Mouse (Mus musculus) WW6 (cell line): ENCODE data around the gene Stard7.
"Not testable (repeated sequence)": the region's sequence is repeated elsewhere in the genome, so short reads cannot be mapped to it uniquely, and the experiment has no call there.

Source experiments
- DNase-seq: peaks from one replicate; pipeline ENCODE4 v3.0.0-alpha.2; 2013; ENCODE audit warnings: low read depth, low spot score

Stard7 gene

DNA sequence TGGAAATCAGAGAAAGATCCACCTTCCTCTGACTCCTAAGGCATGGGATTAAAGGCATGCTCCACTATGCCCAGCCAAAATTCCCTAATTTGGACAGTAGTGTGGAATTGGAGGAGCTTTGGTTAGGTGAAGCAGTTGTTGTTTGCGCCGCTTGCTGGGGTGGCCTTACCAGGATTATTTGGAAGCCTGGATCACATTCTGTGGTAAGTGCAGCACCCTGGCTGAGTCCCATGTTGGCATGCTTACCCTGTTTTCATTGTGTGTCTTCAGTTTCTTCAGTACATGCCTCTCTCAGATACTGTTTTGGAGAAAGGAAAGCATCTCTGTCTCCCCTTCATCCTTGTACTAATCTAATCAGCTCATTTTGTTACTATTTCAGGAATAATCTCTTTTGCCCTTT, 4.6 kb downstream of the Stard7 start:
- no peak for DNase-seq

DNA sequence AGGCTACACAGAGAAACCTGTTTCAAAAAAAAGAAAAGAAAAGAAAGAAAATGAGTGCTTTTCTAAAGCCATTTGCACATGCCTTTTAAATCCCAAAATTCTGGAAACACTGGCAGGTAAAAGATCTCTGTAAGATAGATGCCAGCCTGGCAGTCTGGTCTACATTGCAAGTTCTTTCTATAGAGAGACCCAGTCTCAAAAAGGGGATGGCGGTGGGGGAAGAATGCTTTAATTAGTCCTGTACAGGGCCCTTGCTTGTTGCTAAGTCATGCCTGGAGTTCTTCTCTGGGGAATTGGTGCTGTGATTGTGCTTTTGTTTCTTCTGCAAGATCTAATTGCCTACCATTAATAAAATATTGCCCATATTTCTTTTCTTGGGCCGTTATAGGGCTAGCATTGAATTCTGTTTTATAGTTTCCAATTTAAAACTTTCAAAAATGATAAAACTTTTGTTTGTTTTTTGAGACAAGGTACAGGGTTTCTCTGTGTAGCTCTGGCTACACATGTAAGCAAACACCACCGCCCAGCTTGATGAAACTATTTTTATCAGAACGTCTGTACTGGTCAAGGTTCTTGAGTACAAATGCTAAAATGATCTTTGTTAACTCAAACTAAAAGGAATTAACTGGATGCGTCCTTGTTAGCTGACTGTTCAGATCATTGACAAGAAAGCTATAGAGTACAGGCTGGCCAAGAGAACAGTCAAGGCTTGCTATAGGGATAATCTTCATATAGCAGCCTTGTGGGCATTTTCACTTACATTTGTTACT, 5.7 kb downstream of the Stard7 start:
- DNase-seq: no peak

DNA sequence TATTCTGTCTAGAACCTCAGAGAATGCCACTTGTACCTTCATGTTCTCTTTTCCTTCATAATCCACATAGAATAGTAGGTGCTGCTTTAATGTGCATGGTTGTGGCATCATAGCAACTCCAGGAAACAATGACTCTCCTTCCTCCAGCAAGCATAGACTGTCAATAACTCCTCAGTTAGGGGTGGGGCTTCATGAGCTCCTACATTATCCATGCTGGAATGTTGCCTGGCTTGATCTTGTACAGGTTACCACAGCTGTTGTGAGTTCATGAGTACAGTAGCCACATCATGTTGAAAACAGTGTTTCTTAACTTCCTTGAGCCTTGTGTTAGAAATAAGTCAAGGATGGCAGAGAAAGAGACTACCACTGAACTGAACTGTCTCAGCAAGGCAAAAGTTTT, 8.1 kb downstream of the Stard7 start:
- DNase-seq: no peak

DNA sequence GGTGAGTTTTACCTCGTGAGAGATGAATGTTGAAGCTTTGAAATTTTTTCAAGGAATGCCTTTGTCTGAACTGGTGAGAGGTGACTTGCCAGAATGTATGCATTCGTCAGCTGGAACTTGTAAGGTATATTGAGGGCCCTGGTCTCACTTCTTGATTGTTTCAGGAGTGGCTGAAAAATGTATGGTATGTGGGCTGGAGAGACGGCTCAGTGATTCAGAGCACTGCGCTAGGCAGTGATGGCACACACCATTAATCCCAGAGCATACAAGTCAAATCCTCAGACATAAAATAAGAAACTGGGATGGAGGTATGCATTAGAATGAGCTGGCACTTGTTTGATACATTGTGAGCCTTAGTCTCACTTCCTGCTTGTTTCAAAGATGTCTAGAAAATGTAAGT, 22.2 kb downstream of the Stard7 start:
- DNase-seq: no peak

DNA sequence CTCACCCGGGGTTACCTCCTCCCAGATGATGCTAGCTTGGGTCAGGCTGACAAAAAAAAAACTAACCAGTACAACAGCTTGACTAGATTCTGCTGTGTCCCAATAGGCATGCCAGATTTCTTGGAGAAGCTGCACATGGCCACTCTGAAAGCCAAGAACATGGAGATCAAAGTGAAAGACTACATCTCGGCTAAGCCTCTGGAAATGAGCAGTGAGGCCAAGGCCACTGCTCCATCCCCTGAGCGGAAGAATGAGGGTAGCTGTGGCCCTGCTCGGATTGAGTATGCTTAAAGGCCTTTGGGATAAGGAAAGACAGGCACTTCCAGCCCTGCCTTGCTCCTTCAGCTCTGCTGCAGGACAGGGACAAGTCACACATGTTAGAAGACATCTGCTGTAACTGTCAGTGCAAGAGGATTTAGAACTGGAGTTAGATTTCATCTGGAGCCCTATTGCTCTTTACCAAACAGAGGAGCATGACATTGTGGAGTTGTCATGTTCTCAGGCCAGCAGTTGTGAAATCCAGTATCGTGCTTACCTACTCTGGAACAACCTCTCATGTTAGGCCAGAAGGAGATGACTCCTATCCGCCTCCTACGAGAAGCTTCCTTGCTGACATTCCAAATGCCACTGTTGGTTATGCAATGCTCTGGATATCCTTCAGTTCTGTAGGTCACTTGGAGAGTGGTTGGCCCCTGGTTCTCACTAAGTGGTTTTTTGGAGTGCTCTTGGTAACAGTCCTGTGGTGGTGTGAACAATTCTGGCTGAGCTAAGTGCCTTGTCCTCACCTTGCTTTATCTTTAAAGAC, 27.2 kb downstream of the Stard7 start:
- DNase-seq: no peak

DNA sequence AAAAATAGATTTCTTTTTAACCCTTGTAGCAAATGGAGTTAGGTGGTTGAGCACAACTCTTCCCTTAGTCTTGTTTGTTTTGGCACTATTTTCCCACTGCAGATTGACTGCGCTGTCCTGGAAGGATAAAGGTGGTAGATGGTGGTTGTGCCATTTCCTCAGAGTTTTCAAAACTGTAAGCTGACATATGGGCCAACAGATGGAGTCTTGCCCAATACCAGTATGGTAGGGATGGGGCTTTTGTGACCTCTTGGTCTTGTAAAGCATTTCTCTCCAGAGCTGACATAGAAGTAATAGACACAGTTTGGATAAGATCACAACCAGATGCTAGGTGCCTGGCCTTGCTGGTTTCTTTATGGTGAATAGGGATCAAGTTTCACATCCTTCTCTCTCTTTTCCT, 28.0 kb downstream of the Stard7 start:
- no peak for DNase-seq

DNA sequence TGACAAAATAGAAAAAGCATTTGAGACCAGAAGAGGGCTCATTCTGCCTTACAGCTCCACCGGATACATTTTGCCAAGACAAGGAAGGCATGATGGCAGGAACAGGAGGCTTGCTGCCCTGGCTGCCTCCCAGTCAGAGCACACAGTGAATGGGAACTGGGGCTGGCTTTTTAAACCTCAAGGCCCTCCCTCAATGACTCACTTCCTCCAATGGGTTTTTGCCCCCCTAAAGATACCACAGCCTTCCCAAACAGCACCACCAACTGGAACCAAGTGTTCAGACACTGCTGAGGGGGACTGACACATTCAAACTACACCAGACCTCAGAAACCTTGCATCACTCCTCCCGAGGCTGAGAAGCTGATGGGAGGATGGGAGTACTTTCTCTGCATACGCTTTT, 30.7 kb downstream of the Stard7 start:
- DNase-seq: no peak

DNA sequence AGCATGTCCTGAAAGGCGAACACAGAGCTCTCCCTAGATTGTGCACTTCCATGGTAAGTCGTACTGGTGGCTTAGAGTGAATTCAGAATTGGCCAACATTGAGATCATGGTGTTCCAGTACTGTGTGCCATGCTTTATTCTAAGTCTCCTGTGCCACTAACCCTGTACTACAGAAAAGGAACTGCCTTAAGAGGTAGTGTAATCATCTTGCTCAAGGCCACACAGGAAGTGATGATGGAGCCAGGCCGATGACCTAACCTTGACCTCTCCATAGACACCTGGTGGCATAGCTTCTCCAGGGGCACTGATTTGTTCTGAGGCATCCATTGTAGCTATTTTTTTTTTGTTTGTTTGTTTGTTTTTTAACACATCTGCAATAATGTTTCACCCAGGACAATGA, 31.9 kb downstream of the Stard7 start:
- no peak for DNase-seq

DNA sequence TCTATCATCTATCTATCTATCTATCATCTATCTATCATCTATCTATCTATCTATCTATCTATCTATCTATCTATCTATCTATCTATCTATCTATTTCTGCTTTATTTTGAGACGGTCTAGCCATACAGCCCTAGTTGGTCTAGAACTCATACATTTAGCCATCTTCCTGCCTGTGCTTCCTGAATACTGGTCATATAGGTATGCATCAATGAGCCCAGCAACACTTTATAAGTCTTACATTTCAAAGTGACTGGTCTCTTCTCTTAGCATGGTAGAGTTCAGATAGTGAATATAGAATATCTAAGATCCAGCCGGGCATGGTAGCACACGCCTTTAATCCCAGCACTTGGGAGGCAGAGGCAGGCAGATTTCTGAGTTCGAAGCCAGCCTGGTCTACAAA, 34.2 kb downstream of the Stard7 start:
- DNase-seq: not testable (repeated sequence)

DNA sequence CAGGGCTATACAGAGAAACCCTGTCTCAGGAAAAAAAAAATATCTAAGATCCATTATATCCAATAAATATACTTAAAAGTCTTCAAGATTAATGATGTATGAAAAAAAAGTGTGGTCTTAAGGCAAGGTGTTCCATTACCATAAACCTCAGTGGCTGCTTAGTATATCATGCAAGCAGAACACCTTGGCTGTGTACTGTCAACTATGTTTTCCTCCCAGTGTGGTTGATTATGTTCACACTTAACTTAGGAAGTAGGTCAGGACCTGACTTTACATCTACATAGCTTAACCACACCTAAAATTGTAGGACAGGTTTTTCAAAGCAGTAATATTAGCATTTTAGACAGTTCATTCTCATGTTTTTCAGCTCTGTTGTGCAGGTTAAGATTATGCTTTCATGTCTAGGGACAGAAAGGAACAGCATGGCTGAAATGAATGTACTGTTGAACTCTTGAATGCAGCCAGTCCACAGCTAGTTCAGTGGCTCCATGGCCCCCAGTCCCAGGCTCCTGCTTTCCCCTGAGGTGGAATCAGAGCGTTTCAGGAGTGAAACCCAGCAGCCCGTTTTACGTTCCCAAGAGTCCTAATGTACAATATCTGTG, 34.7 kb downstream of the Stard7 start:
- no peak for DNase-seq

DNA sequence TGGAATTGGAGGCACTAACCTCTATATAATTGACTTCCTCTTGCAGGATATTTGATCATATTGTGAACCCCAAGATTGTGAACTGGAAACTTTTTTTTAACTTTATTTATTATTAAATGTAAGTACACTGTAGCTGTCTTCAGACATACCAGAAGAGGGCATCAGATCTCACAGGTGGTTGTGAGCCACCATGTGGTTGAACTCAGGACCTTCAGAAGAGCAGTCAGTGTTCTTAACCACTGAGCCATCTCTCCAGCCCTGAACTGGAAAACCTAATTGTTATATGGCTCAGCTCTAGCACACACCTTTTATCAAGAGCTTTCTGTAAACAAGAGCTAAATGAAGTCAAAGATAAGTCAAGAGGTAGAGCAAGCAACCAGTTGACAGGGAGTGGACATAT, 36.1 kb downstream of the Stard7 start:
- DNase-seq: no peak

DNA sequence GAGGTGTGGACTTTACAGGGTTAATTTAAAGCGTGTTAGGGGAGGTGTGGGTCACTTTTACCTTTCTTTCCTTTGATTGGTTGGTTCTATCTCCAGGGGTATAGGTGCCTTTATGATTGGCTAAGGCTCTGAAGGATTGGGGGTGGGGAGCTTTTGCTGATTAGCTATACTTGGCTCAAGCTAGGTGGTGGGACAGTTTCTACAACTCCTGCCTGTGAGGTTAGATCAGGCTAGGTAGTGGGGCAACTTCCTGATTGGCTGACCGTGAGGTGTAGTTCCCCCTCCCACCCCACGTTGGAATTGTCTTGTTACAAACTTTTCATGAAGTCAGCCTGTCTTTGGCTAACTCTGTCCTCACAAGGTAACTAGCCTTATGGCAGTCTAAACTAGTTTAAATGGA, 37.2 kb downstream of the Stard7 start:
- peak; percentile 31 for DNase-seq

DNA sequence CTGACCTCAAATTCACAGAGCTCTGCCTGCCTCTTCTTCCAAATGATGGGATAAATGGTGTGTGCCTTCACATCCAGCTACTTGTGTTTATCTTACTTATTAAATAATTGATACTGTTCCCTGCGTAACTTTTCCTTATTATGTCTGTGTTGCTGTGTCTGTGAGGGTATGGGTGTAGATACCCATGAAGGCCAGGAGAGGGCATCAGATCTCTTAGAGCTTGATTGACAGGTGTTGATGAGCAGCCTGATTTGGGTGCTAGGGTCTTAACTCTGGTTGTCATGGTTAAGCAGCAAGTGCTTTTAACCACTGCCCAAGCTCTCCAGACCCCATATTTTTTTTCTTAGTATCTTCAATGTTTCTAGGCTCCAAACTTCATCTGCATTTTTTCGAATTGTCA, 38.6 kb downstream of the Stard7 start:
- no peak for DNase-seq

DNA sequence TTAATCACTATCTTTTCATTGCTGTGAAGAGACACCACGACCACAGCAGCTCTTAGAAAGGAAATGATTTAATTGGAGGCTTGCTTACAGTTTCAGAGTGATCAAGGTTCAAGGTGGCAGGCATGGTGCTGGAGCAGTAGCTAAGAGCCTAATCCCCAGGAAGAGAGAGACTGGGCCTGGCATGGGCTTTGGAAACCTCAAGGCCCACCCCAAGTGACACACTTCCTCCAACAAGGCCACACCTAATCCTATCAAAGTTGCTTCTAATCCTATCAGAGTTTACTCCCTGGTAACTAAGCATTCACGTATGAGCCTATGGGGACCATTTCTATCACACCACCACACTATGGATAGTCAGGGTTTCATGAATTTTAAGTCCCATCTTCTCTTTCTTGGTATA, 40.2 kb downstream of the Stard7 start:
- no peak for DNase-seq

DNA sequence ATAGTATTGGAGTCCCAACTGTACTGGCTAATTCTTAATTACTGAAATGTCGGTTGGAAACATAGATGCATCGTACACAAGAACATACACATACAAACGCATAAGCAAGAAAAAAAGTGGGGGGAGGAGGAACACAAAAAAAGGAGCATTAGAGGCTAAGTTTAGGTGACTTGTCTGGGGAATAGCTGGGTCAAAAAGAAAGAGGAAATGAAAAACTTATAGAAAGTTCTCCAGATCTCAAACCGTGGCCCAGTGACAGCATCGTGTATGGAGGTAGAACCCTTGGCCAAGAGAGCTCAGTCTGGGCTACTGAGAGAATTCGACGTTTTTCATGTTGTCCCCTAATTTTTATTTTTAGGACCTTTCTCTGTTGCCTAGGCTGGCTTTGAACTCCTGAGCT, 40.7 kb downstream of the Stard7 start:
- DNase-seq: no peak

DNA sequence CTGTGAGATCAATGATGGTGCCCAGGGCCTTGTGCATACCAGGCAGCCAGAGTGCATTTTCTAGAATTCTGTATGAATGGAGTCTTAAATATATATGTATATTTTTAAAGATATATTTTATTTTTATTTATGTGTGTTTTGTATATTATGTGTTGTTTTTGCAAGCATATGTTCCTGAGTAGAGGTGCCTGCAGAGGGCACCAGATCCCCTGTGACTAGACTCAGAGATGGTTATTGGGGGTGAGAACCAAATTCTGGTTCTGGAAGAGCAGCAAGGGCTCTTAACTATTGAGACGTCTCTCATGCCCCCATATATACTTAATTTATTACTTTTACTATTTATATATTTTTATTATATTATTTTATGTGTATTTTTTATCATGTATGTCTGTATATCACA, 41.2 kb downstream of the Stard7 start:
- no peak for DNase-seq

DNA sequence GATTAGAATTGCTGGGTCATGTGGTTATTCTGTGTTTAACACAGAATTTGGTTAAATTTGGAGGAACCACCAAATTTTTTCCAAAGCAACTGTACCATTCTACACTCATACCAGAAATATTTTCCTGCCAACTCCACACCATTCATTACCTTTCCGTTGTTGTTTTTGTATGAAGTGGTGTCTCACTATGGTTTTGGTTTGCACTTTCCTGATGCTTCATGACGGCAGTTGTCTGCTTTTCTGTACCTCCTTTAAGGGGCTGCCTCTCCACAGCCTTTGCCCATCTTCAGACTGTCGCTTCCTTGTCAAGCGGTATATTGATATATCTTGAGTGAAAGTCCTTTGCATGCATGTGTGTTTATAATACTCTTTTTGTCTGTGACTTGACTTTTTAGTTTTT, 42.8 kb downstream of the Stard7 start:
- DNase-seq: no peak

DNA sequence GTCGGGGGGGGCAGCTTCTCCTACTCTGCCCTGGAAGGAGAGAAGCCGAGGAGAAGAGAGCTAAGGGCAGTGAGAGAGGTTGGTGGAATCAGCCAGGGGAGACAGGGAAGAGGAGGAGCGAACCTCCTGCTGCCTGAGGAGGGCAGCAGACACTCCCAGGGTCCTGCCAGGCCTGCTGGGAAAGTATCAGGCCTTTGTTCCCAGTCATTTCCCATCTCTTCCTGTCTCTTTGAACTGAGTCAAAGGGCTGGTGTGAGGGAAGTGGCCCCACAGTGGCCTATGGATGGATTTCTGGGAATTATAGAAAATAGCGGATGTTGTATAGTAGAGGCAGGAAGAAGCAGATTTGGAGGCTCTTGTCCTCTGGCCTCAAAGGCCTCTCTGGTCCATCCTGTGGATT, 43.9 kb downstream of the Stard7 start:
- no peak for DNase-seq

DNA sequence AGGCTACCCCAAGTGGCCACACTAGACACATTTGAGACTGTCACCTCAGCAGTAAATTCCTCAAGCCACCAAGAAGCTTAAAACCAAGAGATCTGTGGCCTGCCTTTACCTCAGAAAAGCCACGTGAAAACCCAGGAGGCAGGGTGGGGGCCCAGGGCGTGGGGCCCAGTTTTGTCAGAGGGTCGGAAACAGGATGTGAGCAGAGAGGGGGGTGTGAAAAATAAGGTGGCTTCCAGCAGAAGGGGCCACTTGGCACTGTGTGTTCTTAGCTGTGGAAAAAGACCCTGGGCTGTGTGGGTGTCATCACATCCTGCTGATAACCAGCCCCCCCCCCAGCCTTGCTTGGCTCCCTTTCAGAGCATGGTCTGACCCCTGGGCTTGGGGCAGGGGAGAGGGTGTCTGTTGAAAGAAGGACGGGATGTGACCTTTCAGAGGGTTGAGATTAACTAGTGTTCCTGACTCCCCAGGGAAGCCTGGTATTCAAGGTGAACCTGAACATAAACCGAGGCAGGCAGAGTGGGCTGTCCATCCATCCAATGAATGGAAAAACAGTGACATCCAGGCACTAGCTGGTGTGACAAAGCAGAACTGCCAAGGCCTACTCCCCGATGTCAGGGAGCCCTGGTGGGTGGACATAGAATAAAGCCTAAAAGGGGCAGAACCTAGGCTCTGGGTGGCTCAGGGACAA, 44.6 kb downstream of the Stard7 start:
- DNase-seq: no peak

DNA sequence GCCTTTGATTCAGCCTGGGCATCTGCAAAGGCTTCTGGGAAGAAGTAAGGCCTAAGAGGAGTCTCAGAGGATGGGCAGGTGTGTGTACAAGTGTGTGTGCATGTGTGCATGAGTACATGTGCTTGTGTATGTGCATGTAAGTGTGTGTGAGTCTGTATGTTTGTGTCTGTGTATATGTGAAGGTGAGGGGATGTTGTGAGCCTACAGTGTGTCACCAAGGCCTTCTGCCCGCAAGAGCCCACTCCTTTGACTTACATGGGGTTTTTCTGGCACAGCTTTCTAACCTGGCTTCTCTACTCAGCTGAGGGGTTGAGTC, 45.1 kb downstream of the Stard7 start:
- DNase-seq: no peak

DNA sequence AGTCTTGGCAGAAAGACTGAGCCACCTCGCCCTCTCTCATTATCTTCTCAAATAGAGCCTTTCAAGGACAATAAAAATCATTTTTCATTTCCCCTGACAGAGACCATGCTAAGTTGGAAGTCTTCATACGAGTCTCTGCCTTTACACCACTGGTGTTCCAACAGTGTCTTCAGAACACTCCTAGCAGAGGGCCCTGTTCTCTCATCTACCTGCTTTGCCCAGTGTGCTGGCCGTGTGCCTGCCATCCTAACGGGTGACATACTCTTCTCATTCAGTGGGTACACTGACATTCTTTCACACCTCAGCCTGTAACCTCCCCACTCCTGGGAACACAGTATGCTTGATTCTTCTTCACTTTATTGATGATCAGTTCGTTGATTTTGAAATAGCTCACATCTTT, 46.4 kb downstream of the Stard7 start:
- no peak for DNase-seq

DNA sequence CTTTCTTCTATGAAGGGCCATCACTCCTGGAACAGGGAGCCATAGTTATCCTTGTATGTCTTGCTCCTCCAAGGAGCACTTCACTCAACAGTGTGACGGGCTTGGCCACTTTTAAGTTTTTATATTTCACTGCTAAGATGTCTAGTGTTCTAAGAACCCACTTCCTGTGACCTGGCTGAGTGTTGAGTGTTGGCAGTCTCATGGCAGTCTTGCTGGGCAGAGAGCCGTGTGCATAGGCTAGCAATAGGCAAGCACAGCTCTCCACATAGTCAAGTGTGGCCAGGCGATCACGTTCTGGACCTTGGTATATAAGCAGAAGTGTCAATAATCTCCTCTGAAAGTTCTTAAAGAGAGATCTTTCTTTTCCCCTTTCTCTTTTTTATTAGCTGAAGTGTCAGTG, 48.1 kb downstream of the Stard7 start:
- DNase-seq: no peak

DNA sequence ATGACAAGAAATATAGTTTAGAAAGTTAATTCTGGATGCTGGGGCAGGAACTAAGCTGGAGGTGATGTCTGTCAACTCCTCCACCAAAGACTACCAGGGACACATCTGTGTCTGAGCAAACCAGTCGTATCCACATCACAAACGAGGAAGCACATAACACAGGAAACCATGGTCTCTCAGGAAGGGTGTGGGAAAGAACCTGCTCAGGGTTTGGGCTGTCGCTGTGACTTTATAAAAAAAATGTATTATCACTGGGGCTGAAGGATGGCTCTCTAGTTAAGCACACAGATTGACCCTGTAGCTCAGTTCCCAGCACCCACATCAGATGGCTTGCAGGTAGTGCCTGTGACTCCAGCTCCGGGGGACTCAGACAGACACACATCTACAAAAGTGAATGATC, 49.1 kb downstream of the Stard7 start:
- DNase-seq: no peak
